18 mouse cellular contexts compared by ENCODE assay signal in the genomic region with DNA sequence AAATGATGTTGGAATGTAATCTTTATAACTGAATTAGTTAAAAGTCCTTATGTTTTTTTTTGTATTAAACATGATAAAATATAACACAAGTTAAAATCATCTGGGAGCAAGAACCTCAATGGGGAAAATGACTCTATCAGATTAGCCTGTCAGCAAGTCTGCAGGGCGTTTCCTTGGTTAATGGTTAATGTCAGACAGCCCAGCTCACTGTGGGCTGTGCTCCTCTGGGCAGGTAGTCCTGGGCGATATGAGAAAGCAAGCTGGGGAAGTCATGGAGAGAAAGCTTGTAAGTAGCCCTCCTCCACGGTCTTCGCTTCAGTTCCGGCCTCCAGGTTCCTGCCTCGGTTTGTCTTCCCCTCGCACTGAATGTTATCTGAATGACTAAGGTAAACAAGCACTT.
A peak's percentile ranks its signal among the peaks of the same experiment; 100 is the strongest.
DNase-seq lines count a peak whose midpoint lies in the region; ATAC-seq and TF ChIP-seq lines count a peak whose summit lies in the region.
"Had no signal": no experiment of that assay in that cellular context is flagged by ENCODE, and none has a peak within 500 bp of the region (broad histone marks: within the 10 kb centered on the region; RNA-seq: fewer than 3 reads in every experiment).

No protein-coding gene starts in this region.

- no peaks in the 10 kb centered on the region for H3K9me3 ChIP-seq in kidney, embryonic 14.5 days (ENCODE audit: control insufficient read depth, low read length)
- H3K9me3 ChIP-seq: embryonic facial prominence, embryonic 13.5 days; forebrain, embryonic 15.5 days; hindbrain, embryonic 10.5 days; lung, embryonic 15.5 days; midbrain, embryonic 10.5 days had no signal

- TF ChIP-seq CTCF in thymus, adult 2 months (IDR thresholded peaks at IDR 0.05; ENCODE audit: borderline replicate concordance, control insufficient read depth, extremely low read depth, insufficient read depth, low read length, poor library complexity): no peak

- H3K4me1 ChIP-seq in thymus, adult 2 months (replicated peaks; ENCODE audit: control insufficient read depth, insufficient read depth, low read length): peaks cover 16% of the 10 kb centered on the region
- no peaks in the 10 kb centered on the region for H3K4me1 ChIP-seq in kidney, embryonic 14.5 days (ENCODE audit: control insufficient read depth, insufficient read depth, low read length)
- H3K4me1 ChIP-seq: embryonic facial prominence, embryonic 13.5 days; forebrain, embryonic 15.5 days; hindbrain, embryonic 10.5 days; lung, embryonic 15.5 days; midbrain, embryonic 10.5 days had no signal

- TF ChIP-seq POLR2A in thymus, adult 2 months (IDR thresholded peaks at IDR 0.05; ENCODE audit: control insufficient read depth, extremely low read depth, insufficient read depth, low read length, poor library complexity): no peak

- H3K4me2 ChIP-seq in kidney, embryonic 14.5 days (replicated peaks; ENCODE audit: low read depth, low read length): no peak overlapping the region; the same call in 1 of the 2 replicates
- H3K4me2 ChIP-seq: embryonic facial prominence, embryonic 13.5 days; forebrain, embryonic 15.5 days; lung, embryonic 15.5 days had no signal

- WGBS in thymus, adult 2 months: 84% methylated on average over 7 of the region's 7 CpGs
- WGBS in kidney, embryonic 14.5 days: 17% methylated on average over 7 of the region's 7 CpGs

- no peak for DNase-seq in thymus, adult 2 months
- no peak for DNase-seq in thymus, postnatal 4 days
- DNase-seq in kidney, postnatal 4 days: peak; percentile 15 to 44
- DNase-seq in gastrocnemius, adult 18-20 months (ENCODE audit: low spot score): no peak
- DNase-seq in layer of hippocampus, adult 8-10 months (ENCODE audit: low spot score in 2 of 2): no peak
- DNase-seq: B cell, adult 2 months; cerebellum, postnatal 10 days; gastrocnemius, postnatal 36 days; thymus, postnatal 36 days had no signal

- H3K27ac ChIP-seq in thymus, adult 2 months (ENCODE audit: control insufficient read depth, insufficient read depth, low read length): peak overlapping the region; percentile 43; the same call in 1 of the 2 replicates
- no peak overlapping the region for H3K27ac ChIP-seq in kidney, embryonic 14.5 days (ENCODE audit: low read depth, low read length)
- H3K27ac ChIP-seq: embryonic facial prominence, embryonic 13.5 days; forebrain, embryonic 15.5 days; hindbrain, embryonic 10.5 days; layer of hippocampus, adult 2 months; lung, embryonic 15.5 days; macrophage; midbrain, embryonic 10.5 days had no signal

- H3K27me3 ChIP-seq in thymus, adult 2 months (ENCODE audit: control insufficient read depth, insufficient read depth, low read length): no peaks in the 10 kb centered on the region
- no peaks in the 10 kb centered on the region for H3K27me3 ChIP-seq in kidney, embryonic 14.5 days (ENCODE audit: control insufficient read depth, insufficient read depth, low read length)
- H3K27me3 ChIP-seq: embryonic facial prominence, embryonic 13.5 days; forebrain, embryonic 15.5 days; lung, embryonic 15.5 days had no signal

- no peak overlapping the region for H3K9ac ChIP-seq in kidney, embryonic 14.5 days (ENCODE audit: low read depth, low read length)
- H3K9ac ChIP-seq: embryonic facial prominence, embryonic 13.5 days; forebrain, embryonic 15.5 days; lung, embryonic 15.5 days had no signal

- no peak overlapping the region for H3K4me3 ChIP-seq in thymus, adult 2 months (ENCODE audit: control insufficient read depth, insufficient read depth, low read length)
- H3K4me3 ChIP-seq in kidney, embryonic 14.5 days (ENCODE audit: low read length): no peak overlapping the region
- H3K4me3 ChIP-seq: embryonic facial prominence, embryonic 13.5 days; forebrain, embryonic 15.5 days; hindbrain, embryonic 10.5 days; layer of hippocampus, adult 2 months; lung, embryonic 15.5 days; midbrain, embryonic 10.5 days had no signal

- 0 out of 2 replicates have a peak, but pooled peaks have one; percentile 43 for ATAC-seq in kidney, embryonic 14.5 days (ENCODE audit: low FRiP score, low TSS enrichment)
- no peak for ATAC-seq in activated CD4-positive, CD25-positive, alpha-beta regulatory T cell, adult 4 months
- ATAC-seq: forebrain, embryonic 15.5 days had no signal

- H3K36me3 ChIP-seq in thymus, adult 2 months (ENCODE audit: control insufficient read depth, insufficient read depth, low read length): no peaks in the 10 kb centered on the region
- H3K36me3 ChIP-seq in kidney, embryonic 14.5 days (ENCODE audit: control insufficient read depth, insufficient read depth, low read length): no peaks in the 10 kb centered on the region
- H3K36me3 ChIP-seq: embryonic facial prominence, embryonic 13.5 days; forebrain, embryonic 15.5 days; hindbrain, embryonic 10.5 days; lung, embryonic 15.5 days; midbrain, embryonic 10.5 days had no signal

Comparison
In these comparisons a context has a peak if more than half of its experiments do, and no peak if none do; other contexts are left out.
1. DNase-seq: peak in kidney, postnatal 4 days (2 of 2); none in thymus, adult 2 months (single experiment), thymus, postnatal 4 days (single experiment), gastrocnemius, adult 18-20 months (single experiment) and layer of hippocampus, adult 8-10 months (0 of 2).